Mouse (Mus musculus): ENCODE measurements around the gene Adamts9.

GRCm38 (mm10) chr6:92944048-92944685 is 875 bp upstream of the Adamts9 start:
- TF ChIP-seq ZNF384 (IDR thresholded peaks at IDR 0.05; ENCODE audit: low read depth, low read length) (no peak), ZC3H11A (IDR thresholded peaks at IDR 0.05; ENCODE audit: borderline replicate concordance, low read depth, low read length) (no peak), HCFC1 (IDR thresholded peaks at IDR 0.05; ENCODE audit: borderline replicate concordance, insufficient read depth, low read length) (no peak), MAFK (IDR thresholded peaks at IDR 0.05; ENCODE audit: insufficient read depth, low read depth, low read length) (no peak), CHD2 (IDR thresholded peaks at IDR 0.05; ENCODE audit: low read depth, low read length) (no peak)

All from ES-E14 (cell line).